21 mouse cellular contexts compared by ENCODE assay signal in genomic region chr5:123102376-123102775, GRCm38 (mm10). TPM values are rescaled to one million over a fixed set of nuclear protein-coding genes. Genes with fewer than 3 reads are reported as not detected.
DNase-seq lines count a peak whose midpoint lies in the region; ATAC-seq lines count a peak whose summit lies in the region.
"Had no signal": no experiment of that assay in that cellular context is flagged by ENCODE, and none has a peak within 500 bp of the region (broad histone marks: within the 10 kb centered on the region; RNA-seq: fewer than 3 reads in every experiment).

No protein-coding gene starts in this region.

- H3K9me3 ChIP-seq in forebrain, embryonic 12.5 days: no peaks in the 10 kb centered on the region
- H3K9me3 ChIP-seq in forebrain, embryonic 11.5 days (ENCODE audit: control insufficient read depth, low read length): no peaks in the 10 kb centered on the region
- H3K9me3 ChIP-seq in megakaryocyte, embryonic 14.5 days: no peaks in the 10 kb centered on the region
- H3K9me3 ChIP-seq: limb, embryonic 13.5 days; midbrain, embryonic 15.5 days had no signal

- no peak for ATAC-seq in forebrain, embryonic 12.5 days (ENCODE audit: low FRiP score)
- no peak for ATAC-seq in forebrain, embryonic 11.5 days (replicated peaks; ENCODE audit: low FRiP score)
- no peak for ATAC-seq in megakaryocyte, adult 5-6 weeks (ENCODE audit: poor library complexity, severe bottlenecking)
- ATAC-seq in megakaryocyte progenitor cell, adult 5-6 weeks (replicated peaks; ENCODE audit: poor library complexity): peak; percentile 57
- ATAC-seq: hindbrain, postnatal 0 days; midbrain, embryonic 15.5 days had no signal

- H3K4me2 ChIP-seq in forebrain, embryonic 12.5 days: no peak overlapping the region
- no peak overlapping the region for H3K4me2 ChIP-seq in forebrain, embryonic 11.5 days (ENCODE audit: low read depth, low read length, severe bottlenecking)
- H3K4me2 ChIP-seq: heart, embryonic 11.5 days; limb, embryonic 13.5 days; midbrain, embryonic 15.5 days had no signal

- no peaks in the 10 kb centered on the region for H3K27me3 ChIP-seq in forebrain, embryonic 12.5 days
- H3K27me3 ChIP-seq in forebrain, embryonic 11.5 days (ENCODE audit: control insufficient read depth, insufficient read depth, low read length): no peaks in the 10 kb centered on the region
- H3K27me3 ChIP-seq in megakaryocyte, embryonic 14.5 days (replicated peaks): peaks cover 3% of the 10 kb centered on the region
- H3K27me3 ChIP-seq: limb, embryonic 13.5 days; midbrain, embryonic 15.5 days had no signal

- DNase-seq in forebrain, embryonic 11.5 days (ENCODE audit: low spot score): no peak
- peak; percentile 39 for DNase-seq in NIH3T3 (ENCODE audit: low read depth)
- no peak for DNase-seq in MN1 (ENCODE audit: low spot score)
- DNase-seq: cerebellum, adult 9-11 months; gastrocnemius, postnatal 36 days; kidney, adult 2 months; lung, adult 18-20 months; thymus, adult 2 months had no signal

- no peak overlapping the region for H3K4me3 ChIP-seq in forebrain, embryonic 12.5 days (replicated peaks)
- no peak overlapping the region for H3K4me3 ChIP-seq in forebrain, embryonic 11.5 days (ENCODE audit: low read depth, low read length)
- peak overlapping the region; percentile 74 for H3K4me3 ChIP-seq in megakaryocyte, embryonic 14.5 days (replicated peaks)
- H3K4me3 ChIP-seq: limb, embryonic 13.5 days; midbrain, embryonic 15.5 days had no signal

- no peak overlapping the region for H3K9ac ChIP-seq in forebrain, embryonic 12.5 days
- H3K9ac ChIP-seq in forebrain, embryonic 11.5 days (ENCODE audit: low read length): no peak overlapping the region
- H3K9ac ChIP-seq: limb, embryonic 13.5 days; midbrain, embryonic 15.5 days had no signal

- H3K27ac ChIP-seq in forebrain, embryonic 12.5 days: 0 out of 2 replicates have a peak overlapping the region, but pooled peaks have one; percentile 16
- H3K27ac ChIP-seq in forebrain, embryonic 11.5 days (ENCODE audit: low read depth, low read length): no peak overlapping the region
- H3K27ac ChIP-seq: hindbrain, postnatal 0 days; limb, embryonic 13.5 days; macrophage; midbrain, embryonic 15.5 days had no signal

- H3K4me1 ChIP-seq in forebrain, embryonic 12.5 days: no peaks in the 10 kb centered on the region
- no peaks in the 10 kb centered on the region for H3K4me1 ChIP-seq in forebrain, embryonic 11.5 days (replicated peaks; ENCODE audit: control insufficient read depth, insufficient read depth, low read length)
- peaks cover 41% of the 10 kb centered on the region for H3K4me1 ChIP-seq in megakaryocyte, embryonic 14.5 days
- H3K4me1 ChIP-seq: limb, embryonic 13.5 days; midbrain, embryonic 15.5 days had no signal

- WGBS in forebrain, embryonic 12.5 days: 76% methylated on average over 7 of the region's 7 CpGs
- WGBS in forebrain, embryonic 11.5 days: 84% methylated on average over 7 of the region's 7 CpGs

- no peaks in the 10 kb centered on the region; the same call in 1 of the 2 replicates for H3K36me3 ChIP-seq in forebrain, embryonic 12.5 days (replicated peaks)
- H3K36me3 ChIP-seq in forebrain, embryonic 11.5 days (ENCODE audit: control insufficient read depth, insufficient read depth, low read length): no peaks in the 10 kb centered on the region
- H3K36me3 ChIP-seq in megakaryocyte, embryonic 14.5 days (replicated peaks; ENCODE audit: low read length): peaks cover 70% of the 10 kb centered on the region

RNA-seq across cellular contexts. Expression of gene Rhof, which starts 30.1 kb away (rescaled TPM):
- 1.9 and 2.8 TPM in 2 replicates for polyA plus RNA-seq in forebrain, embryonic 12.5 days (2016; fragmentation: Nextera tagmentation; extraction: Ambion mirVana)
- 1.2 and 1.9 TPM in 2 replicates for polyA plus RNA-seq in forebrain, embryonic 11.5 days (2014; fragmentation: Nextera tagmentation; extraction: Ambion mirVana)
- 21.3 and 61.2 TPM in 2 replicates for polyA plus RNA-seq in megakaryocyte, embryonic 14.5 days (2012; ENCODE audit: insufficient read depth, low replicate concordance)
- 5.4 and 7.6 TPM in 2 replicates for total RNA-seq in megakaryocyte, adult 5-6 weeks (2015)
- total RNA-seq in megakaryocyte, adult 5-6 weeks (2017): 6.4 and 6.5 TPM in 2 replicates
- total RNA-seq in megakaryocyte progenitor cell, adult 5-6 weeks (2015): 0.42 and 1.0 TPM in 2 replicates
- total RNA-seq in megakaryocyte progenitor cell, adult 5-6 weeks (2017): 0.54 and 1.1 TPM in 2 replicates

RNA-seq across cellular contexts. Expression of gene Tmem120b, which starts 34.2 kb away (rescaled TPM):
- 9.0 and 9.7 TPM in 2 replicates for polyA plus RNA-seq in forebrain, embryonic 12.5 days (2016; fragmentation: Nextera tagmentation; extraction: Ambion mirVana)
- polyA plus RNA-seq in forebrain, embryonic 11.5 days (2014; fragmentation: Nextera tagmentation; extraction: Ambion mirVana): 7.3 and 9.3 TPM in 2 replicates
- polyA plus RNA-seq in megakaryocyte, embryonic 14.5 days (2012; ENCODE audit: insufficient read depth, low replicate concordance): 5.3 and 6.9 TPM in 2 replicates
- 0.87 and 2.5 TPM in 2 replicates for total RNA-seq in megakaryocyte, adult 5-6 weeks (2015)
- total RNA-seq in megakaryocyte, adult 5-6 weeks (2017): 0.29 and 1.3 TPM in 2 replicates
- total RNA-seq in megakaryocyte progenitor cell, adult 5-6 weeks (2015): 0.42 and 1.4 TPM in 2 replicates
- total RNA-seq in megakaryocyte progenitor cell, adult 5-6 weeks (2017): 1.4 and 1.6 TPM in 2 replicates

RNA-seq across cellular contexts. Expression of gene Setd1b, which starts 39.6 kb away (rescaled TPM):
- polyA plus RNA-seq in forebrain, embryonic 12.5 days (2016; fragmentation: Nextera tagmentation; extraction: Ambion mirVana): 13.1 and 13.6 TPM in 2 replicates
- polyA plus RNA-seq in forebrain, embryonic 11.5 days (2014; fragmentation: Nextera tagmentation; extraction: Ambion mirVana): 13.9 and 15.0 TPM in 2 replicates
- 20.8 and 52.6 TPM in 2 replicates for polyA plus RNA-seq in megakaryocyte, embryonic 14.5 days (2012; ENCODE audit: insufficient read depth, low replicate concordance)
- total RNA-seq in megakaryocyte, adult 5-6 weeks (2015): 40.4 and 44.9 TPM in 2 replicates
- total RNA-seq in megakaryocyte, adult 5-6 weeks (2017): 4.1 and 8.7 TPM in 2 replicates
- total RNA-seq in megakaryocyte progenitor cell, adult 5-6 weeks (2015): 27.5 and 28.3 TPM in 2 replicates
- 1.9 and 3.1 TPM in 2 replicates for total RNA-seq in megakaryocyte progenitor cell, adult 5-6 weeks (2017)

RNA-seq across cellular contexts. Expression of gene Morn3, which starts 55.6 kb away (rescaled TPM):
- 0.50 TPM in 1 of 2 replicates, not detected in the other for polyA plus RNA-seq in forebrain, embryonic 12.5 days (2016; fragmentation: Nextera tagmentation; extraction: Ambion mirVana)
- polyA plus RNA-seq in forebrain, embryonic 11.5 days (2014; fragmentation: Nextera tagmentation; extraction: Ambion mirVana): not detected in 2 replicates
- not detected in 2 replicates for polyA plus RNA-seq in megakaryocyte, embryonic 14.5 days (2012; ENCODE audit: insufficient read depth, low replicate concordance)
- not detected in 2 replicates for total RNA-seq in megakaryocyte, adult 5-6 weeks (2015)
- total RNA-seq in megakaryocyte, adult 5-6 weeks (2017): not detected in 2 replicates
- total RNA-seq in megakaryocyte progenitor cell, adult 5-6 weeks (2015): not detected in 2 replicates
- total RNA-seq in megakaryocyte progenitor cell, adult 5-6 weeks (2017): not detected in 2 replicates
- total RNA-seq: gastrocnemius, postnatal 36 days; heart, postnatal 25 days; hindbrain, postnatal 0 days; left cerebral cortex, postnatal 10 days had no signal
- polyA plus RNA-seq: C2C12; large intestine, adult 2 months; limb, embryonic 13.5 days; macrophage; midbrain, embryonic 15.5 days had no signal
